Mouse (Mus musculus): ENCODE data around the gene Misp. TPM values are rescaled to one million over a fixed set of nuclear protein-coding genes. Genes with fewer than 3 reads are reported as not detected.
A peak's percentile ranks its signal among the peaks of the same experiment; 100 is the strongest.

Misp gene
- polyA plus RNA-seq, 1 experiment from 2014 or later = 3.9 TPM

DNA sequence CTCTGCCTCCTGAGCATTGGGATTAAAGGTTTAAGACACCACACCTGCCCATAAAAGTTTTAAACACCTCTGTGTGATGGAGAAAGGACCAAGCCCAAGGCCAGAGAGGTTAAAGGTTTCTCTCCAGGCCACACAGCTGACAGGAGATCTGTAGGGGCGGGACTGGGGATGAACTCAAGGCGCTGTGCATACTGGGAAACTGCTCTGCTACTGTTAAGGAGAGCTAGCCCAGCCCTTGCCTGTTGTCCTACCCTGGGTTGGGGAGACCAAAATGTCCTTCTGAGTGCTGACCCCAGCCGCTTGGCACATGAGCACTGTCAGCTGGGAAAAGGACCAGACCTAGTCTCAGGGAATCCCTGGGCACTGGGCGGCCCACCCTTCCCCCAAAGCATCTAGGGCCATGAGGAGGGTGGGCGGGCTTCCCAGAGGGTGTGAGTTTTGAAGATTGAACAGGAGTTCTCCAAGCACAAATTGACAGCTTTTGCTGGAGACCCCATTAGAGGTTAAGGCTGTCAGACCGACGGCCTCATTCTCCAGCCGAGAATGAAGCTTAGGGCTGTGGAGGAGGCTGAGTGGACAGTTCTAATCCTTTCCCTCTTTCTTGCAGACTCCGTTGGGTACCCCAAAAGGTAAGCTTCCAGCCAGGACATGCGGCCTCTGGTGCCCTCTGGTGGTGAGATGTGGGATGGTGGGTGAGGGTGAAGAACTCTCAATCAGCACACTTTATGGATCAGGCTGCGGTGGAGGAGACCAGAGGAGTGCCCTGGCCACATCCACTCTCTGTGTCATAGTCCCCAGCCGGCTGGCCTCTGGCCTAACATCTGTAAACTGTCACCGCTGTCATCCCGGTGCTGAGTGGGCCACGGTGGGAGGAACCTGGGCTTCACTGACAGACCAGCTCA is 8.8 kb upstream of the Misp start:
- no peak overlapping the region for H3K4me3 ChIP-seq (ENCODE audit: low read depth, low read length)
- H3K27me3 ChIP-seq (replicated peaks; ENCODE audit: control insufficient read depth, insufficient read depth, low read length) = no peaks in the 10 kb centered on the region
- peak; percentile 48 for ATAC-seq (ENCODE audit: low read depth)
- peak; percentile 59 for DNase-seq (ENCODE audit: low spot score)
- H3K27ac ChIP-seq (replicated peaks; ENCODE audit: low read depth, low read length) = no peak overlapping the region
- 34% methylated on average over 15 of the region's 15 CpGs for WGBS
- no peak overlapping the region for H3K9ac ChIP-seq (ENCODE audit: low read depth, low read length)
- H3K4me1 ChIP-seq (ENCODE audit: control insufficient read depth, insufficient read depth, low read length) = no peaks in the 10 kb centered on the region
- no peak overlapping the region for H3K4me2 ChIP-seq (ENCODE audit: low read depth, low read length)
- H3K36me3 ChIP-seq (ENCODE audit: control insufficient read depth, insufficient read depth, low read length) = peaks cover 71% of the 10 kb centered on the region
- H3K9me3 ChIP-seq (ENCODE audit: control insufficient read depth, low read length) = no peaks in the 10 kb centered on the region

DNA sequence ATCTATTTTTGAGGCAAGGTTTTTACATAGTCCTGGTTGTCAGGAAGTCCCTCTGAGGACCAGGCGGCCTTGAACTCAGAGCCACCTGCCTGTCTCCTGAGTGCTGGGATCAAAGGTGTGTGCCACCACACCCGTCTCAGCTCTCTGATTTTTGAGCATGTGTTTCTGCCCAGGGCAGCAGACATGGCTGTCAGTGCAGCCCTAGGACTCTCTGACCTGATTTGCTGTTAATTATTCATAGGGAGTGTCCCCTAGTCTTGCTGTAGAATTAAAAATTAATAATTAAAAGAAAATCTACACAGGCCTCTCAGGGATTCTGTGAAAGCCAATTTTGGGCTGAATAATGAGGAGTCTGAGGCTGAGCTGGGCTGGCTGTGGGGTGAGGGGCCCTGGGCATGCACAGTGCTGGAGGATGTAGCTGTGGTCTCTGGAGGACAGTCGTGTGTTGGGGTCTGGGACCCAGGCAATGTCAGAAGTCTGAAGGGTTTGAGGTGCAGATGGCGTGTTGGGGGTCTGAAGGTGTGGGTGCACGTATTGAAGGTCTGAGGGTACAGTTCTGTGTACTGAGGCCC is 6.4 kb upstream of the Misp start:
- ATAC-seq (ENCODE audit: low read depth) = no peak
- no peak overlapping the region for H3K27ac ChIP-seq (replicated peaks; ENCODE audit: low read depth, low read length)
- 84% methylated on average over 5 of the region's 5 CpGs for WGBS
- H3K36me3 ChIP-seq (ENCODE audit: control insufficient read depth, insufficient read depth, low read length) = peaks cover 61% of the 10 kb centered on the region
- H3K9me3 ChIP-seq (ENCODE audit: control insufficient read depth, low read length) = no peaks in the 10 kb centered on the region
- no peak overlapping the region for H3K9ac ChIP-seq (ENCODE audit: low read depth, low read length)
- no peaks in the 10 kb centered on the region for H3K4me1 ChIP-seq (ENCODE audit: control insufficient read depth, insufficient read depth, low read length)
- H3K4me2 ChIP-seq (ENCODE audit: low read depth, low read length) = no peak overlapping the region
- no peaks in the 10 kb centered on the region for H3K27me3 ChIP-seq (replicated peaks; ENCODE audit: control insufficient read depth, insufficient read depth, low read length)
- no peak overlapping the region for H3K4me3 ChIP-seq (ENCODE audit: low read depth, low read length)
- DNase-seq (ENCODE audit: low spot score) = no peak

DNA sequence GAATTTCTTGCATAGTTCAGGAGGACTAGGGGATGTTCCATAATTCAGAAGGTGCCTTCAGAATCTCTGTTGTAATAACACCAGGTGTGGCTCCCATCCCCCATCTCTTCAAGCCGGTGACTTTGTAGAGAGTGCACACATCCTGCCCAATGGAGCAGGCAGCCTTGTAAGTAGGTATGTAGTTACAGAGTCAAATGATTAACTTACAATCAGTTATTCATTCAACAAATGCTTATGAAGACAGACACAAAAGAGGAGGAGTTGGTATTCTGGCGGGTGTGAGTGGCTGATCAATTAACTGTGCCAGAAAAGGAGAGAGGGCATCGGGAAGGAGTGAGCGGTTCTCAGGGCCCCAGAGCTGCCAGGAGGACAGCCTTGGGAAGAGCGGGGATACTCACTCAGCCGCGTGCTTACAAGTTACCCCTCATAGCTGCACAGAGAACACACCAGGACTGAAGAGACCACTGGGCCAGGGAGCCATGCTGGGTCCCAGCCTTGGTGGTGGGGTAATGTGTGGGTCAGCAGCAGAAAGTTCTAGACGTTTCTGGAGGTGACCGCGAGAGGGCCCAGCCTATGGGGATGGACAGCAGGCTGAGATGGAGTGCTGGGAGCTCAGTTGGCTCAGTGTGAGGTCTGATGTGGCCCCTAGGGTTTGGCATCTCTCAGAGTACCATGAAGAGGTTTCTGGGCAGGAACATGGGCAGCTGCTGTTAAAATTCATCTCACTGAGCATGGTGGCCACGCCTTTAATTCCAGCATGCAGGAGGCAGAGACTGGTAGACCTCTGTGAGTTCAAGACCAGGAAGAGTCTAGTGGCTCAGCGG is 4.9 kb upstream of the Misp start:
- Histone ChIP-seq H3K27ac (replicated peaks; ENCODE audit: low read depth, low read length) (no peak overlapping the region), H3K4me3 (ENCODE audit: low read depth, low read length) (no peak overlapping the region), H3K36me3 (ENCODE audit: control insufficient read depth, insufficient read depth, low read length) (peaks cover 61% of the 10 kb centered on the region), H3K27me3 (replicated peaks; ENCODE audit: control insufficient read depth, insufficient read depth, low read length) (no peaks in the 10 kb centered on the region), H3K9me3 (ENCODE audit: control insufficient read depth, low read length) (no peaks in the 10 kb centered on the region), H3K4me2 (ENCODE audit: low read depth, low read length) (no peak overlapping the region), H3K4me1 (ENCODE audit: control insufficient read depth, insufficient read depth, low read length) (no peaks in the 10 kb centered on the region), H3K9ac (ENCODE audit: low read depth, low read length) (no peak overlapping the region)
- no peak for DNase-seq (ENCODE audit: low spot score)
- no peak for ATAC-seq (ENCODE audit: low read depth)
- WGBS = 89% methylated on average over 12 of the region's 12 CpGs

DNA sequence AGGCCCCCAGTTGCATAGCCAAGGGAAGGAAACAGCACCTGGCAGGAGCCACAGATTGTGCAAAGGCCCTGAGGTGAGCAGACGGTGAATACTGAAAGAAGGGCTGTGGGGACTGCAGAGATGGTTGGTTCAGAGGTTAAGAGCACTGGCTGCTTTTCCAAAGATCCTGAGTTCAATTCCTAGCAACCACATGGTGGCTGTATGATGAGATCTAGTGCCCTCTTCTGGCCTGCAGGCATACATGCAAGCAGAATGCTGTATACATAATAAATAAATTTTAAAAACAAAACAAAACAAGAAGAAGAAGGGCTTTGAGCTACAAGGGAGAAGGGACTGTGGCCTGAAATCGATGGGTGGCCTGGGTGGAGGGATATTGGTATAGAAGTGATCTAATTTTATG is 3.7 kb upstream of the Misp start:
- H3K9me3 ChIP-seq (ENCODE audit: control insufficient read depth, low read length) = no peaks in the 10 kb centered on the region
- 0 out of 2 replicates have a peak, but pooled peaks cover 4% of the 10 kb centered on the region for H3K4me1 ChIP-seq (ENCODE audit: control insufficient read depth, insufficient read depth, low read length)
- H3K36me3 ChIP-seq (ENCODE audit: control insufficient read depth, insufficient read depth, low read length) = peaks cover 52% of the 10 kb centered on the region
- WGBS = 68% methylated on average over 2 of the region's 2 CpGs
- no peaks in the 10 kb centered on the region for H3K27me3 ChIP-seq (replicated peaks; ENCODE audit: control insufficient read depth, insufficient read depth, low read length)
- ATAC-seq (ENCODE audit: low read depth) (no peak), DNase-seq (ENCODE audit: low spot score) (no peak)
- H3K4me2 ChIP-seq (ENCODE audit: low read depth, low read length) = no peak overlapping the region
- no peak overlapping the region for H3K9ac ChIP-seq (ENCODE audit: low read depth, low read length)
- no peak overlapping the region for H3K27ac ChIP-seq (replicated peaks; ENCODE audit: low read depth, low read length)
- no peak overlapping the region for H3K4me3 ChIP-seq (ENCODE audit: low read depth, low read length)

DNA sequence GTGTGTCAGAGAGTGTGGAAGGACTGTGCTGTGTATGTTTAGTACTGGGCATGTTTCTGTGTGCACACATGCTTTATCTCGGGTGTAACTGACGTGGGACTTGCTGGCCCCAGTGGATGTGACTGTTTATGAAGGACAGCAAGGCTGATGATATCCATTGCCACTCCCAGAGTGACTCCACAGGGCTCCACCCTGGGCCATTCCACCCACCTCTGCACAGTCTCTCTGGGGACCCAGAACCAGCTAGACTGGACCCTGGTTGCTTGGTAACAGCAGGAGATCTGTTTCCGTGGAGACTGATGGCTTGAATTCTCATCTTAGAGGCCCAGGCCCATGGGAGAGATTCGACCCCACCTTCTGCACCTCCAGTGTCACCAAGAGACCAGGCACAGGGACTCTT is 2.6 kb upstream of the Misp start:
- H3K4me3 ChIP-seq (ENCODE audit: low read depth, low read length) = no peak overlapping the region
- H3K9ac ChIP-seq (ENCODE audit: low read depth, low read length) = no peak overlapping the region
- no peaks in the 10 kb centered on the region for H3K9me3 ChIP-seq (ENCODE audit: control insufficient read depth, low read length)
- DNase-seq (ENCODE audit: low spot score) = peak; percentile 69
- peak overlapping the region; percentile 33; the same call in 1 of the 2 replicates for H3K27ac ChIP-seq (replicated peaks; ENCODE audit: low read depth, low read length)
- no peaks in the 10 kb centered on the region for H3K27me3 ChIP-seq (replicated peaks; ENCODE audit: control insufficient read depth, insufficient read depth, low read length)
- 69% methylated on average over 4 of the region's 4 CpGs for WGBS
- H3K4me2 ChIP-seq (ENCODE audit: low read depth, low read length) = no peak overlapping the region
- peaks cover 10% of the 10 kb centered on the region for H3K4me1 ChIP-seq (ENCODE audit: control insufficient read depth, insufficient read depth, low read length)
- peak; percentile 38 for ATAC-seq (ENCODE audit: low read depth)
- peaks cover 45% of the 10 kb centered on the region for H3K36me3 ChIP-seq (ENCODE audit: control insufficient read depth, insufficient read depth, low read length)

DNA sequence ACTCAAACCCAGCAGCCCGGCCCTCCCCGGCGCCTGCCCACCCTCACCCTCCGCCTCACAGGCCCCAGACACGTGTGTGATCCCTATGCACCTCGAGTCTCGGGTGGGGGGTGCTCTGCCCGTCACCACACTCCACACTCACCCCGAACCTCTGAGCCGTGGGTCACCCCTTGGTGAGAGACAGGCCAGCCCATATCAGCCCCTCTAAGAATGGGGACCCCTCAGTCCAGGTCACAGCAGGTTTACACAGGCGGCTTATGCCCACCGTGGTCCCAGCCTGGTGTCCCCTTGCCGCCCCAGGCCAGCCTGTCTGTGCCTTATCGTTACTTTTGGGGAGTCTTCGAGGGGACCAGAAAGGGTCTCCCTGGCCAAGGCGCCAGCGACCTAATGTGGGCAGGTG is 1.2 kb upstream of the Misp start:
- Histone ChIP-seq H3K36me3 (ENCODE audit: control insufficient read depth, insufficient read depth, low read length) (peaks cover 40% of the 10 kb centered on the region), H3K27ac (replicated peaks; ENCODE audit: low read depth, low read length) (no peak overlapping the region), H3K9ac (ENCODE audit: low read depth, low read length) (no peak overlapping the region), H3K4me2 (ENCODE audit: low read depth, low read length) (no peak overlapping the region), H3K4me3 (ENCODE audit: low read depth, low read length) (no peak overlapping the region), H3K9me3 (ENCODE audit: control insufficient read depth, low read length) (no peaks in the 10 kb centered on the region), H3K4me1 (ENCODE audit: control insufficient read depth, insufficient read depth, low read length) (peaks cover 10% of the 10 kb centered on the region), H3K27me3 (replicated peaks; ENCODE audit: control insufficient read depth, insufficient read depth, low read length) (no peaks in the 10 kb centered on the region)
- ATAC-seq (ENCODE audit: low read depth) (no peak), DNase-seq (ENCODE audit: low spot score) (no peak)
- WGBS = 92% methylated on average over 17 of the region's 17 CpGs

DNA sequence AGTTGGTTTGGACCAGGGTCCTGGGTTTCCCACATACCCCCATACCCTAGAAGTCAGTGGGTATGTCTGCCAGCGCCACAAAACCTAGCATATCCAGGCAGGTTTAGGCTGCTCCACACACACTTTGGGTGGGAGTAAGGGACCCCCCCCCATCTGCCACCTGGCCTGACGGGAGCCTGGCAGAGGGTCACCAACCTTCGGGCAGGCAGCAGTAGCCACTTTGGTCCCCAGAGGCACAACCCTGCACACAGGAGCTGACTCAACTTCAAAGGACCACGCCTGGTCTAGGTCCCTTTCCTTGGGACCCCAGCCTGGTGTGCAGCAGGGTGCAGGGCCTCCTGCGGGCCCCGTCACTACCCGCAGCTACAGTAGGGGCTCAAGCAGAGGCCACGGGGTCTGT is 512 bp upstream of the Misp start:
- Histone ChIP-seq H3K9me3 (ENCODE audit: control insufficient read depth, low read length) (no peaks in the 10 kb centered on the region), H3K27ac (replicated peaks; ENCODE audit: low read depth, low read length) (no peak overlapping the region), H3K4me1 (ENCODE audit: control insufficient read depth, insufficient read depth, low read length) (peaks cover 10% of the 10 kb centered on the region), H3K4me2 (ENCODE audit: low read depth, low read length) (no peak overlapping the region), H3K27me3 (replicated peaks; ENCODE audit: control insufficient read depth, insufficient read depth, low read length) (no peaks in the 10 kb centered on the region), H3K9ac (ENCODE audit: low read depth, low read length) (no peak overlapping the region), H3K4me3 (ENCODE audit: low read depth, low read length) (no peak overlapping the region), H3K36me3 (ENCODE audit: control insufficient read depth, insufficient read depth, low read length) (peaks cover 39% of the 10 kb centered on the region)
- DNase-seq (ENCODE audit: low spot score) = no peak
- no peak for ATAC-seq (ENCODE audit: low read depth)
- WGBS = 79% methylated on average over 6 of the region's 8 CpGs

DNA sequence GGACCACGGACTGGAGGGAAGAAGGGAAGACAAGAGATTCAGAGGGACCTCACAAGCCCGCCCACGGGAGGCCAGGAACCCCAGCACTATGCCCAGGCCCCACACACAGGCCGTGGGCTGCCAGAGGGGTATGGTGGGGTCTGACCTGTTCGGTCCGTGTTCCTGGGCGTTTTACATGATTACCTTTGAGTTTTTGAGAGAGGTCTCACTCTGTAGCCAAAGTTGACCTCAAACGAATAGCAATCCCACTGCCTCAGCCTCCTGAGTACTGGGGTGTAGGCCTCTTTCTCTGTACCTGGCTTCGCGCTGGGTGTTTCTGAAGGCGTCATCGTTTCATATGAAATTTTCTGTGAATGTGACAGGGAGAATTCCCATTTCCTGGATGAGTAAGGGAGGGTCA is 942 bp downstream of the Misp start:
- DNase-seq (ENCODE audit: low spot score) (no peak), ATAC-seq (ENCODE audit: low read depth) (no peak)
- Histone ChIP-seq H3K27ac (replicated peaks; ENCODE audit: low read depth, low read length) (peak overlapping the region; percentile 65), H3K27me3 (replicated peaks; ENCODE audit: control insufficient read depth, insufficient read depth, low read length) (no peaks in the 10 kb centered on the region), H3K4me1 (ENCODE audit: control insufficient read depth, insufficient read depth, low read length) (peaks cover 10% of the 10 kb centered on the region), H3K36me3 (ENCODE audit: control insufficient read depth, insufficient read depth, low read length) (peaks cover 26% of the 10 kb centered on the region), H3K4me3 (ENCODE audit: low read depth, low read length) (no peak overlapping the region), H3K9ac (ENCODE audit: low read depth, low read length) (peak overlapping the region; percentile 57; the same call in 1 of the 2 replicates), H3K4me2 (ENCODE audit: low read depth, low read length) (no peak overlapping the region), H3K9me3 (ENCODE audit: control insufficient read depth, low read length) (no peaks in the 10 kb centered on the region)
- WGBS = 88% methylated on average over 12 of the region's 12 CpGs

Measured in embryonic facial prominence, embryonic 14.5 days (tissue).